In genomic region chr5:35628685-35629084, GRCm38 (mm10) we compare ENCODE assay signal across 8 mouse cellular contexts. TPM values are rescaled to one million over a fixed set of nuclear protein-coding genes. Genes with fewer than 3 reads are reported as not detected.
A peak's percentile ranks its signal among the peaks of the same experiment; 100 is the strongest.
DNase-seq lines count a peak whose midpoint lies in the region; ATAC-seq lines count a peak whose summit lies in the region.
"Had no signal": no experiment of that assay in that cellular context is flagged by ENCODE, and none has a peak within 500 bp of the region (broad histone marks: within the 10 kb centered on the region; RNA-seq: fewer than 3 reads in every experiment).

No protein-coding gene starts in this region.

- WGBS in intestine, embryonic 16.5 days = 23% methylated on average over 1 of the region's 1 CpGs

- H3K4me1 ChIP-seq in intestine, embryonic 16.5 days (ENCODE audit: control insufficient read depth, insufficient read depth, low read length) = peaks cover 4% of the 10 kb centered on the region; the same call in 1 of the 2 replicates

- H3K36me3 ChIP-seq in intestine, embryonic 16.5 days (ENCODE audit: control insufficient read depth, insufficient read depth, low read length) = no peaks in the 10 kb centered on the region

- no peak overlapping the region for H3K4me3 ChIP-seq in intestine, embryonic 16.5 days (ENCODE audit: low read length)

- H3K27me3 ChIP-seq in intestine, embryonic 16.5 days (replicated peaks; ENCODE audit: control insufficient read depth, insufficient read depth, low read length) = no peaks in the 10 kb centered on the region

- H3K4me2 ChIP-seq in intestine, embryonic 16.5 days (ENCODE audit: low read depth, low read length) = no peak overlapping the region

- H3K9ac ChIP-seq in intestine, embryonic 16.5 days (ENCODE audit: low read depth, low read length) = no peak overlapping the region
- H3K9ac ChIP-seq: liver, embryonic 14.5 days had no signal

- H3K27ac ChIP-seq in intestine, embryonic 16.5 days (ENCODE audit: low read length) = peak overlapping the region; percentile 5
- H3K27ac ChIP-seq: liver, embryonic 14.5 days had no signal

- H3K9me3 ChIP-seq in intestine, embryonic 16.5 days (ENCODE audit: control insufficient read depth, low read length) = no peaks in the 10 kb centered on the region

- DNase-seq in kidney, postnatal 14 days = peak; percentile 74
- DNase-seq in kidney, adult 18-20 months = no peak
- DNase-seq in gastrocnemius, postnatal 10 days = peak; percentile 75
- DNase-seq in lung, postnatal 36 days = peak; percentile 36
- no peak for DNase-seq in neural tube, embryonic 10.5 days (ENCODE audit: extremely low spot score, low spot score)
- no peak for DNase-seq in embryo, embryonic 11 days

- peak; percentile 38 for ATAC-seq in intestine, embryonic 16.5 days

RNA-seq across cellular contexts. Expression of gene Acox3, which starts 45.8 kb away (rescaled TPM):
- 10 to 100 TPM; 11.1 to 14.5 TPM for total RNA-seq in gastrocnemius, postnatal 10 days (2021)
- 16.1 and 23.2 TPM in 2 replicates for polyA plus RNA-seq in intestine, embryonic 16.5 days (2015; fragmentation: Nextera tagmentation; extraction: Ambion mirVana)

RNA-seq across cellular contexts. Expression of gene Htra3, which starts 50.9 kb away (rescaled TPM):
- 10 to 100 TPM; 48.0 to 61.7 TPM for total RNA-seq in gastrocnemius, postnatal 10 days (2021)
- polyA plus RNA-seq in intestine, embryonic 16.5 days (2015; fragmentation: Nextera tagmentation; extraction: Ambion mirVana) = 53.5 and 58.1 TPM in 2 replicates

RNA-seq across cellular contexts. Expression of gene Trmt44, which starts 53.8 kb away (rescaled TPM):
- 1 to 10 TPM; 2.0 to 3.9 TPM for total RNA-seq in gastrocnemius, postnatal 10 days (2021)
- 9.3 and 9.4 TPM in 2 replicates for polyA plus RNA-seq in intestine, embryonic 16.5 days (2015; fragmentation: Nextera tagmentation; extraction: Ambion mirVana)

Comparison
In these comparisons a context has a peak if more than half of its experiments do, and no peak if none do; other contexts are left out.
1. DNase-seq: peak in kidney, postnatal 14 days (single experiment), gastrocnemius, postnatal 10 days (single experiment) and lung, postnatal 36 days (single experiment); none in kidney, adult 18-20 months (single experiment), neural tube, embryonic 10.5 days (single experiment) and embryo, embryonic 11 days (single experiment).